Mouse (Mus musculus): ENCODE data around the gene Bmi1. TPM values are rescaled to one million over a fixed set of nuclear protein-coding genes. Genes with fewer than 3 reads are reported as not detected.

The Bmi1 gene
- total and polyA plus RNA-seq, 3 experiments, result 66.5 to 68.1 TPM; not detected in 1

DNA sequence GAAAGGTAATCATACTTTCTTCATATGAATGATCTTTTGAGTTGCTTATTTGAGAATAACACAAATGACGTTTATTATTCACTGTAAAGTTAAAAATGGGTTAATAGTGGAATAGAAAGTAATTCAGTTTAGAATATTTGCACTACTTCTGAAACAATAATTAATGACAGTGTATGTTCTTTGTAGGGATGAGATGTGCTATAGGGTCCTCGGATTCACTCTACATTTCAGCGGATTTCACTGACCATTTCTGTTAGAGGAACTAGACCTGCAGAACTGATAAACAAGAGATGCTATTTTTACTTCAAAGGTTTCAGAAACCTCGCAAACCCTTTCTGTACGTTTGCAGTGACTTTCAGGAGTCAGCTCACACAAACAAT, 16.7 kb downstream of the Bmi1 start:
- H3K27me3 ChIP-seq (ENCODE audit: control insufficient read depth in 1 of 2, insufficient read depth in 2 of 2, low read length in 2 of 2), result peaks cover 3 to 9% of the 10 kb centered on the region in 2 experiments
- peaks cover 6% of the 10 kb centered on the region; the same call in 1 of the 2 replicates for H3K79me2 ChIP-seq (ENCODE audit: control insufficient read depth, insufficient read depth, low read length, poor library complexity)
- no peaks in the 10 kb centered on the region; a peak in 1 of 4 replicates for H3K36me3 ChIP-seq (ENCODE audit: control insufficient read depth in 1 of 2, insufficient read depth in 2 of 2, low read length in 2 of 2)
- peak overlapping the region; percentile 90 to 97 for H3K4me3 ChIP-seq (ENCODE audit: control insufficient read depth in 1 of 2, insufficient read depth in 1 of 2, low read depth in 2 of 2, low read length in 2 of 2)
- H3K9ac ChIP-seq (ENCODE audit: control insufficient read depth, low read depth, low read length, poor library complexity, severe bottlenecking), result 0 out of 2 replicates have a peak overlapping the region, but pooled peaks have one; percentile 6
- peaks cover 0 to 2% of the 10 kb centered on the region in 2 experiments; a peak in 1 of 4 replicates for H3K4me1 ChIP-seq (ENCODE audit: control insufficient read depth in 1 of 2, insufficient read depth in 2 of 2, low read length in 2 of 2)
- no peak for DNase-seq (ENCODE audit: low read depth, low spot score)
- no peaks in the 10 kb centered on the region for H3K9me3 ChIP-seq (replicated peaks; ENCODE audit: insufficient read depth, low read length)
- no peak overlapping the region for H3K27ac ChIP-seq (ENCODE audit: control insufficient read depth, low read depth, low read length)
- TF ChIP-seq POLR2AphosphoS5 (IDR thresholded peaks at IDR 0.05; ENCODE audit: borderline replicate concordance, low read depth, low read length) (no peak), GABPA (IDR thresholded peaks at IDR 0.05; ENCODE audit: low read depth, low read length) (no peak), RCOR1 (IDR thresholded peaks at IDR 0.05; ENCODE audit: low read depth, low read length) (no peak), POLR2A (IDR thresholded peaks at IDR 0.05; ENCODE audit: control insufficient read depth in 1 of 2, insufficient read depth in 1 of 2, low read depth in 1 of 2, low read length in 2 of 2, poor library complexity in 1 of 2) (no peak), TBP (IDR thresholded peaks at IDR 0.05; ENCODE audit: low read depth, low read length) (no peak), USF2 (IDR thresholded peaks at IDR 0.05; ENCODE audit: borderline replicate concordance in 1 of 2, insufficient read depth in 1 of 2, low read depth in 1 of 2, low read length in 2 of 2) (no peak), CTCF (IDR thresholded peaks at IDR 0.05 in 2 of 3, conservative IDR thresholded peaks at IDR 0.05 in 1 of 3; ENCODE audit: control insufficient read depth in 1 of 3, insufficient read depth in 1 of 3, low read depth in 2 of 3, low read length in 3 of 3, poor library complexity in 1 of 3, severe bottlenecking in 1 of 3) (no peak), ZMIZ1 (IDR thresholded peaks at IDR 0.05; ENCODE audit: low read depth, low read length) (no peak), ETS1 (IDR thresholded peaks at IDR 0.05; ENCODE audit: low read depth, low read length) (no peak), MXI1 (IDR thresholded peaks at IDR 0.05; ENCODE audit: low read depth, low read length) (no peak), ZKSCAN1 (IDR thresholded peaks at IDR 0.05; ENCODE audit: low read depth, low read length) (no peak), SIN3A (IDR thresholded peaks at IDR 0.05; ENCODE audit: low read length) (no peak), E2F4 (IDR thresholded peaks at IDR 0.05; ENCODE audit: borderline replicate concordance, low read depth, low read length) (no peak), USF1 (IDR thresholded peaks at IDR 0.05; ENCODE audit: low read depth, low read length) (no peak), RAD21 (IDR thresholded peaks at IDR 0.05; ENCODE audit: low read depth, low read length) (no peak), ELF1 (IDR thresholded peaks at IDR 0.05; ENCODE audit: low read depth, low read length) (no peak)

DNA sequence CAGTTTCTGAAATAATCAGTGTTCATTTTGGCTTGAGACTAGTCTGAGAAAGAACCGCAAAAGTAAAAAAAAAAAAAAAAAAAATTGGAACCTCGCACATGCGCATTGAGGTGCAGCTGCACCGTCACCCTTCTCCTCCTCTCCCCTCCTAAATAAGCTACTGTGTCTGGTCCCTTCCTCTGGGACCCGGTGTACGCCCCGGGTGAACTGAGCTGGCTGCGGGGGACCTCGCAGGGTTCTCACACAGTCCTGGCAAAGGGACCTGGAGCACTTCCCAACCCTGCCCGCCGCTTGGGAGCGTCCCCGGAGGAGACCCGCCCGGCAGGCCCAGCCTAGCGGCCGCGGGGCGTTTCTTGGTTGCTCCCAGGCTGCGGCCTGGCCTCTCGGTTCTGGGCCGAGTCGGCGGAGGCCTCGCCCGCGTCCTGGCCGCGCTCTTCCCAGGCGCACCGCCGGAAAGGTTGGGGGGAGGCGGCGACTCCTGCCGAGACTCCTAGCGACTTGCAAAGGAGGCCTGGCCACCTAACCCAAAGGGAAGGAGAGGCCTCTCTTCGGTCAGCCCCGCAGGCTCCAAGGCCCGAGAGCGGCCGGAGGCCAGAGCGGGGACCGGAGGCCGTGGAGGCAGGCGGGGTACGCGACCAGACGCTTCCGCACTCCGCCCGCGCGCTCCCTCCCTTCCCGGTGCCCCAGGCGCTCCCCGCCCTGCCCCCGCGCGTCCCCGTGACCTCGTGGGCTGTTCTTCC, 17.2 kb downstream of the Bmi1 start, which contains the start of gene Spag6:
TSS of gene Spag6 (plus strand) at position 162 of the 740 bp plus-strand sequence.
- DNase-seq (ENCODE audit: low read depth, low spot score), result peak; percentile 82
- Histone ChIP-seq H3K27me3 (ENCODE audit: control insufficient read depth in 1 of 2, insufficient read depth in 2 of 2, low read length in 2 of 2) (peaks cover 3 to 9% of the 10 kb centered on the region in 2 experiments), H3K4me3 (ENCODE audit: control insufficient read depth in 1 of 2, insufficient read depth in 1 of 2, low read depth in 2 of 2, low read length in 2 of 2) (peak within 1 kb of the TSS; percentile 90 to 97), H3K79me2 (ENCODE audit: control insufficient read depth, insufficient read depth, low read length, poor library complexity) (peaks cover 6% of the 10 kb centered on the region; the same call in 1 of the 2 replicates), H3K27ac (ENCODE audit: control insufficient read depth, low read depth, low read length) (peak within 1 kb of the TSS; percentile 49), H3K36me3 (ENCODE audit: control insufficient read depth in 1 of 2, insufficient read depth in 2 of 2, low read length in 2 of 2) (no peaks in the 10 kb centered on the region; a peak in 1 of 4 replicates), H3K4me1 (ENCODE audit: control insufficient read depth in 1 of 2, insufficient read depth in 2 of 2, low read length in 2 of 2) (peaks cover 0 to 2% of the 10 kb centered on the region in 2 experiments; a peak in 1 of 4 replicates), H3K9me3 (replicated peaks; ENCODE audit: insufficient read depth, low read length) (no peaks in the 10 kb centered on the region), H3K9ac (ENCODE audit: control insufficient read depth, low read depth, low read length, poor library complexity, severe bottlenecking) (peak within 1 kb of the TSS; percentile 92)
- TF ChIP-seq MXI1 (IDR thresholded peaks at IDR 0.05; ENCODE audit: low read depth, low read length) (no peak), SMC3 (IDR thresholded peaks at IDR 0.05; ENCODE audit: low read depth, low read length) (no peak), ZNF384 (IDR thresholded peaks at IDR 0.05; ENCODE audit: low read depth, low read length) (peak; percentile 100), MAX (IDR thresholded peaks at IDR 0.05; ENCODE audit: low read length) (no peak; the same call in 1 of the 2 replicates), RCOR1 (IDR thresholded peaks at IDR 0.05; ENCODE audit: low read depth, low read length) (peak; percentile 97), UBTF (IDR thresholded peaks at IDR 0.05; ENCODE audit: borderline replicate concordance, insufficient read depth, low read depth, low read length) (peak; percentile 78; the same call in 1 of the 2 replicates), POLR2A (IDR thresholded peaks at IDR 0.05; ENCODE audit: control insufficient read depth in 1 of 2, insufficient read depth in 1 of 2, low read depth in 1 of 2, low read length in 2 of 2, poor library complexity in 1 of 2) (peak in 1 of 2 experiments; percentile 76; a peak in 3 of 4 replicates), USF1 (IDR thresholded peaks at IDR 0.05; ENCODE audit: low read depth, low read length) (peak; percentile 46; the same call in 1 of the 2 replicates), MAFK (IDR thresholded peaks at IDR 0.05; ENCODE audit: borderline replicate concordance, low read depth, low read length) (peak; percentile 27; the same call in 1 of the 2 replicates), TBP (IDR thresholded peaks at IDR 0.05; ENCODE audit: low read depth, low read length) (peak; percentile 63; the same call in 1 of the 2 replicates), POLR2AphosphoS2 (IDR thresholded peaks at IDR 0.05; ENCODE audit: low read length) (no peak), ELF1 (IDR thresholded peaks at IDR 0.05; ENCODE audit: low read depth, low read length) (0 out of 2 replicates have a peak, but pooled peaks have one; percentile 10), TCF12 (IDR thresholded peaks at IDR 0.05; ENCODE audit: low read depth, low read length) (no peak), HCFC1 (IDR thresholded peaks at IDR 0.05; ENCODE audit: low read depth, low read length) (peak; percentile 10; the same call in 1 of the 2 replicates), NRF1 (IDR thresholded peaks at IDR 0.05; ENCODE audit: insufficient read depth, low read depth, low read length, poor library complexity, severe bottlenecking) (peak; percentile 93), SIN3A (IDR thresholded peaks at IDR 0.05; ENCODE audit: low read length) (peak; percentile 58; the same call in 1 of the 2 replicates), EP300 (IDR thresholded peaks at IDR 0.05; ENCODE audit: low read depth in 1 of 2, low read length in 2 of 2) (peak; percentile 12 to 48; a peak in 1 of 4 replicates), ZKSCAN1 (IDR thresholded peaks at IDR 0.05; ENCODE audit: low read depth, low read length) (peak; percentile 75; the same call in 1 of the 2 replicates), RAD21 (IDR thresholded peaks at IDR 0.05; ENCODE audit: low read depth, low read length) (no peak; the same call in 1 of the 2 replicates)
